Mouse (Mus musculus): ENCODE data around the gene Nhlrc1. TPM values are rescaled to one million over a fixed set of nuclear protein-coding genes. Genes with fewer than 3 reads are reported as not detected.

Nhlrc1 gene
- total RNA-seq, 2 experiments from 2014 or later = 5.0 to 5.6 TPM

Other genes starting within 250 kb of the Nhlrc1 start
- 100 to 1,000 TPM in 1 of 2 experiments, 10 to 100 TPM in 1; 98.7 to 101 TPM for gene Kif13a, start 85.0 kb downstream of the Nhlrc1 start, total RNA-seq (2021)
- 1 to 10 TPM; 8.3 to 9.4 TPM for gene Kdm1b, start 28.6 kb upstream of the Nhlrc1 start, total RNA-seq (2021)
- 10 to 100 TPM in 1 of 2 experiments, 1 to 10 TPM in 1; 8.1 to 10.0 TPM for gene Tpmt, start 29.9 kb upstream of the Nhlrc1 start, total RNA-seq (2021)
- 10 to 100 TPM; 57.4 to 59.4 TPM for gene Dek, start 91.4 kb upstream of the Nhlrc1 start, total RNA-seq (2021)
- 10 to 100 TPM; 15.3 to 23.4 TPM for gene Rnf144b, start 107.8 kb upstream of the Nhlrc1 start, total RNA-seq (2021)

Data from heart, postnatal 10 days (tissue).